Mouse (Mus musculus): ENCODE data around the gene Ccm2. TPM values are rescaled to one million over a fixed set of nuclear protein-coding genes. Genes with fewer than 3 reads are reported as not detected.
A peak's percentile ranks its signal among the peaks of the same experiment; 100 is the strongest.

The Ccm2 gene
- total RNA-seq, 2 experiments from 2014 or later: 20.8 to 21.6 TPM

DNA sequence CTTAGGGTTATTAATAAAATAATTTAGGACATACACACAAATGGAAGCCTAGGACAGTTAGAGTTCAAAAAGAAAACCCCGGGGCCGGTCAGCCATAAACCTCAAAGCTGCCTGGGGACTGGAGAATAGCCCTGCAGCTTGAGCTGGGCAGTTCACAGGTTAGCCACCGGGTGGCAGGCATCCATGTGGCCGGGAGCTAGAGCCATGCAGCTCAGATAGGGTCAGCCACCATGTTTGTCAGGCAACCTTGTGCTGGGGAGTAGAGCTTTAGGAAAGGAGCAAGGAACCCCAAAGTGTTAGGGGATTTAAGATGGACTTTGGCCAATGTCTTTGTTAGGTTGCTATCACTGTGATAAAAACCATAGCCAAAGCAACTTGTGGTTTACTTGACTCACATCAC, 81.9 kb downstream of the Ccm2 start:
- intact Hi-C loops (cut with DNase I; ENCODE audit: low total_unique reads): no loop called here
- peak; percentile 49 for DNase-seq

GRCm38 (mm10) chr11:6629655-6630054, 83.0 kb downstream of the Ccm2 start:
- intact Hi-C loops (cut with DNase I; ENCODE audit: low total_unique reads): no loop called here
- no peak for DNase-seq

DNA sequence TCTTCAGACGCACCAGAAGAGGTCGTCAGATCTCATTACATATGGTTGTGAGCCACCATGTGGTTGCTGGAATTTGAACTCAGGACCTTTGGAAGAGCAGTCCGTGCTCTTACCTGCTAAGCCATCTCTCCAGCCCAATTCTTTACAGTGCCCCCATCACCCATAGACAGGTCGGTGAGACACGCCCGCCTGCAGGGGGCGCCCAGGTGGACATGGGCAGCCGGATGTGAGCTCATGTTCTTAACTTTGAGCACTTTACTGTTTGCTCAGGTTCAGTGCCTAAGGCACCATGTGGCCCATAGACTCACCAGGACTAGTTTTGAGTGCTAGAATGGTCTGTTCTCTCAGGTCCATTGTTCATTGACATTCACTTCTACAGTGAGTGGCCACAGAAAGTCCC, 89.5 kb downstream of the Ccm2 start:
- DNase-seq: no peak
- intact Hi-C loops (cut with DNase I; ENCODE audit: low total_unique reads): no loop called here

- no peak for DNase-seq
- intact Hi-C loops (cut with DNase I; ENCODE audit: low total_unique reads): no loop called here
Measured at GRCm38 (mm10) chr11:6638537-6638936, 91.8 kb downstream of the Ccm2 start, which contains the start of gene Wap. TSS of gene Wap (minus strand) at chr11:6638637.

DNA sequence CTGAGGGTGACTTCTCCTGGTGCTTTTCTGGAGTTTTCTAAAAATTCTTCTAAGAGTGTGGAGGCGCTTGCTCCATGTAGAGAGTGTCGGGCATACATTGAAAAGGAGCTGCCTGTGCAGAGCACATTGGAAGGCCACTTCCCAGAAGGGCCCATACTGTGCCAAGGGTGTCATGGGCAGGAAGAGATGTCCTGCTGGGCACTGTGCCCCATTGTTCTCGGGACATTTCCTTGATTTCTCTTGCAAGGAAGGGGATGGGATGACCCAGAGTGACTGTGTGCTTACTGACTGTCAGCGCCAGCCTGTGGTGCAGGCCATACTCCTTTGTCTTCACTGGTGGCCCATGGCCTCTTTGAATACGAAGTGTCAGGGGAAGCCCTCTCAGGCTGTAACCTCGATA, 92.4 kb downstream of the Ccm2 start:
- no peak for DNase-seq
- intact Hi-C loops (cut with DNase I; ENCODE audit: low total_unique reads): no loop called here

GRCm38 (mm10) chr11:6644566-6644965, 97.9 kb downstream of the Ccm2 start:
- intact Hi-C loops (cut with DNase I; ENCODE audit: low total_unique reads): no loop called here
- no peak for DNase-seq

Other genes with a start within 250 kb of the Ccm2 start
- gene Zmiz2, start 157.8 kb upstream of the Ccm2 start, total RNA-seq (2021): 10 to 100 TPM; 28.9 to 30.2 TPM
- gene Ppia, start 131.4 kb upstream of the Ccm2 start, total RNA-seq (2021): 100 to 1,000 TPM; 427 to 511 TPM
- 10 to 100 TPM; 41.3 to 46.3 TPM for gene H2afv, start 102.4 kb upstream of the Ccm2 start, total RNA-seq (2021)
- gene Purb, start 71.0 kb upstream of the Ccm2 start, total RNA-seq (2021): 10 to 100 TPM; 28.5 to 37.4 TPM
- gene Myo1g, start 25.9 kb upstream of the Ccm2 start, total RNA-seq (2021): 1 to 10 TPM in 1 of 2 experiments, under 1 TPM in 1; 0.94 to 1.2 TPM
- gene Nacad, start 59.2 kb downstream of the Ccm2 start, total RNA-seq (2021): under 1 TPM; 0.18 to 0.82 TPM
- 10 to 100 TPM; 63.5 to 64.6 TPM for gene Tbrg4, start 79.2 kb downstream of the Ccm2 start, total RNA-seq (2021)
- gene Wap, start 91.8 kb downstream of the Ccm2 start, total RNA-seq (2021): not detected
- gene Ramp3, start 111.6 kb downstream of the Ccm2 start, total RNA-seq (2021): under 1 TPM; 0.38 to 0.68 TPM